Mouse (Mus musculus) hindbrain, embryonic 10.5 days (tissue): ENCODE measurements around the gene Pnrc2. TPM values are rescaled to one million over a fixed set of nuclear protein-coding genes. Genes with fewer than 3 reads are reported as not detected.

Experiments used
- DNase-seq: peaks from one replicate; pipeline ENCODE4 v3.0.0-alpha.2; 2017; ENCODE audit warnings: low spot score
- H3K27ac ChIP-seq: fragments of 300-500 bp; sonication (generic); 2 replicates; pipeline ENCODE4 v1.5.1; 2016; ENCODE audit warnings: mild to moderate bottlenecking, moderate library complexity
- H3K27me3 ChIP-seq: fragments of 300-500 bp; sonication (generic); 2 replicates; pipeline ENCODE4 v1.6.1; 2016; ENCODE audit warnings: mild to moderate bottlenecking; ENCODE audit not compliant: poor library complexity, insufficient read depth, severe bottlenecking
- H3K36me3 ChIP-seq: fragments of 300-500 bp; sonication (generic); 2 replicates; pipeline ENCODE4 v1.6.1; 2016; ENCODE audit warnings: mild to moderate bottlenecking, moderate library complexity
- H3K4me1 ChIP-seq: fragments of 300-500 bp; sonication (generic); replicated peaks from 2 replicates; pipeline ENCODE4 v1.6.1; 2016; ENCODE audit warnings: mild to moderate bottlenecking
- H3K4me3 ChIP-seq: fragments of 300-500 bp; sonication (generic); 2 replicates; pipeline ENCODE4 v1.5.1; 2016; ENCODE audit warnings: mild to moderate bottlenecking, moderate library complexity
- H3K9me3 ChIP-seq: fragments of 300-500 bp; sonication (generic); 2 replicates; pipeline ENCODE4 v1.6.1; 2016; ENCODE audit warnings: mild to moderate bottlenecking, moderate library complexity
- WGBS: fragments of 180-500 bp; shearing (Covaris S2); methylation state at CpG from one replicate; pipeline ENCODE4 v1.1.7; 2016; 5-methylcytosine and 5-hydroxymethylcytosine counted together
- polyA plus RNA-seq: library from polyadenylated mRNA; unstranded; fragments of >200 nt; fragmentation: Nextera tagmentation; extraction: Ambion mirVana; gene quantifications from 2 replicates; pipeline ENCODE4 v1.2.1, GENCODE M21; 2016

Gene Pnrc2
- polyA plus RNA-seq, 1 experiment from 2014 or later = 171 TPM

- H3K27me3 ChIP-seq = no peaks in the 10 kb centered on the region
- DNase-seq = no peak
- 95% methylated on average over 3 of the region's 3 CpGs for WGBS
- H3K4me1 ChIP-seq = peaks cover 7% of the 10 kb centered on the region
- no peak overlapping the region for H3K4me3 ChIP-seq
- no peak overlapping the region for H3K27ac ChIP-seq
- no peaks in the 10 kb centered on the region for H3K9me3 ChIP-seq
- no peaks in the 10 kb centered on the region for H3K36me3 ChIP-seq
Measured at GRCm38 (mm10) chr4:135906633-135907032, 33.0 kb upstream of the Pnrc2 start.

- no peak for DNase-seq
- H3K36me3 ChIP-seq = no peaks in the 10 kb centered on the region
- H3K4me3 ChIP-seq = no peak overlapping the region
- no peak overlapping the region for H3K27ac ChIP-seq
- no peaks in the 10 kb centered on the region for H3K27me3 ChIP-seq
- 69% methylated on average over 1 of the region's 1 CpGs for WGBS
- H3K9me3 ChIP-seq = no peaks in the 10 kb centered on the region
- no peaks in the 10 kb centered on the region for H3K4me1 ChIP-seq
Measured at GRCm38 (mm10) chr4:135904810-135905209, 31.2 kb upstream of the Pnrc2 start.

DNA sequence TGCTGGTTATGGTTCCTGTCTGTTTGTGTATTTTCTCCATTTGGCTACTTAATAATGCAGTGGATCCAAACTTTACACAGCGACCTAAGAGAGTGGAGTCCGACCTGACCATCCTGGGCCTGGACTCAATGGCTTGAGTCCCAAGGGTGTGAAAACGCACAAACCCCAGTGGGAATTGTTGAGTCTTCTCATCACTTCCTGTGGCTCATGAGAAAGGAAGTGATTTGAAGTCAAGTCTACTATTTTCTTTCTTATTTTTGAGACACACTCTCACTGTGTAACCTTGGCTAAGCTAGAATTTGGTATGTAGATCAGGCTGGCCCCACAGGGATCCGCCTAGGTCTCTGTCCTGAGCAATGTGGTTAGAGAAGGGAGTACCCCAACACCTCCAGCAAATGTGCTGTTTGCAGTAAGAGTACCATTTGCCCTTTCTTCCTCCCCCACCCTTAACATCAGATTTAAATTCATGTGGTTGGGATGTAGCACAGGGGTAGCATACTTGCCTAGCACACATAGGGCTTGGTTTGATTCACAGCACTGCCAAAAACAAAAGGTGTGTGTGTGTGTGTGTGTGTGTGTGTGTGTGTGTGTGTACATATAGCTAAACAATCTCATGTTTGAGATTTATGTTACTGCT is 29.1 kb upstream of the Pnrc2 start:
- Histone ChIP-seq H3K4me3 (no peak overlapping the region), H3K36me3 (no peaks in the 10 kb centered on the region), H3K4me1 (no peaks in the 10 kb centered on the region), H3K9me3 (no peaks in the 10 kb centered on the region), H3K27me3 (no peaks in the 10 kb centered on the region), H3K27ac (no peak overlapping the region)
- no peak for DNase-seq
- WGBS = 90% methylated on average over 4 of the region's 4 CpGs

- H3K36me3 ChIP-seq = no peaks in the 10 kb centered on the region
- H3K27me3 ChIP-seq = no peaks in the 10 kb centered on the region
- no peak for DNase-seq
- 75% methylated on average over 5 of the region's 5 CpGs for WGBS
- no peak overlapping the region for H3K27ac ChIP-seq
- H3K4me3 ChIP-seq = no peak overlapping the region
- H3K9me3 ChIP-seq = no peaks in the 10 kb centered on the region
- no peaks in the 10 kb centered on the region for H3K4me1 ChIP-seq
Measured at GRCm38 (mm10) chr4:135900008-135900407, 26.4 kb upstream of the Pnrc2 start.

- no peak overlapping the region for H3K27ac ChIP-seq
- no peaks in the 10 kb centered on the region for H3K9me3 ChIP-seq
- no peaks in the 10 kb centered on the region for H3K36me3 ChIP-seq
- H3K4me1 ChIP-seq = no peaks in the 10 kb centered on the region
- WGBS = 91% methylated on average over 7 of the region's 7 CpGs
- no peaks in the 10 kb centered on the region for H3K27me3 ChIP-seq
- DNase-seq = no peak
- no peak overlapping the region for H3K4me3 ChIP-seq
Measured at GRCm38 (mm10) chr4:135899050-135899448, 25.4 kb upstream of the Pnrc2 start.

DNA sequence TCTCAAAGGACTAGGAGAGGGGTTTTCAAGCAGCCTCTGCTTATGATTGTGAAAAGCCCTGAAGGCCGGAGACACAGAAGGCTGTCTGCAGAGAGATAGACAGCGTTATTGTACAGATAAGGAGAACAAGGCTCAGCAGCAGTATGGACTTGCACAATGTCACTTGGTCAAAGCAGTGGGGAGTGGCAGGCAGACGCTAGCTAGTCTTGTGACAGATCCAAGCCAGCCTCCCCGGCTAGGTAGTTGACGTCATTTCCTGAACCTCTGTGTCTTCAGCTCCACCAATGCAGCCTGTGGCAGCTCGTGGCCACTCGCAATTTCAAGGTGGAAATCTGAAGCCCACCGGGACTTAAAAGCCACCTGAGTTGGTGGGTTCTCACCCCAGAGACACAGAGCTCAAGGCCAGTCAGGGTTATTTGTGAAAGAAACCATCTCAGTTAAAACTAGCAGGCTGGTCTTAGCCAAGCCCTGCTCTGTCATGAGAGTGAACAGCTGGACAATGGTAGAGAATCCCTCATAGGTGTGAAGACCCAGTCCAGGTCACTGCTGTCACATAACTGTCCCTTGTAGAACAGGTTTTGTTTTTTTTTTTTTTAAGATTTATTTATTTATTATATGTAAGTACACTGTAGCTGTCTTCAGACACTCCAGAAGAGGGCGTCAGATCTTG is 24.9 kb upstream of the Pnrc2 start:
- Histone ChIP-seq H3K27me3 (no peaks in the 10 kb centered on the region), H3K4me1 (no peaks in the 10 kb centered on the region), H3K4me3 (no peak overlapping the region), H3K36me3 (no peaks in the 10 kb centered on the region), H3K27ac (no peak overlapping the region), H3K9me3 (no peaks in the 10 kb centered on the region)
- 83% methylated on average over 9 of the region's 9 CpGs for WGBS
- no peak for DNase-seq

DNA sequence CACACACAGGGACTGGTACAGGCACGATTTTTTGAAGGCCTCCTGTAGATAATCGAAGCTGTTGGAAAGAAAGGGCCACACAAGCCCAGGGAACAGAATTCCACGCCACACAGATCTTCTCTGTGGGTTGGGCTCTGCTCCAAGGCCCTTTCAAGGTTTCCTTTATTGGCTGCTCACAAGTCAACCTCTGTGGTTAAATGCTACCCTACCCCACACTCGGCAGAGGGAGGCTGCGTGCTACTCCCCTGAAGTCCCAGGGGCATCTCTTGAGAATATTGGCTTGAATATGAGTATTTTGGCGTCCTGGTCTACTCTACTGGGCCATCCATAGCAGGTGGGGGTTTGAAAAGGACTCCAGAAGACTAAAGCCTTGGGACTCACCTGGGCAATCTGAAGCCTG is 22.5 kb upstream of the Pnrc2 start:
- DNase-seq = no peak
- no peaks in the 10 kb centered on the region for H3K9me3 ChIP-seq
- H3K4me3 ChIP-seq = no peak overlapping the region
- H3K27me3 ChIP-seq = no peaks in the 10 kb centered on the region
- 83% methylated on average over 6 of the region's 6 CpGs for WGBS
- peaks cover 4% of the 10 kb centered on the region; the same call in 1 of the 2 replicates for H3K4me1 ChIP-seq
- no peak overlapping the region for H3K27ac ChIP-seq
- H3K36me3 ChIP-seq = no peaks in the 10 kb centered on the region

DNA sequence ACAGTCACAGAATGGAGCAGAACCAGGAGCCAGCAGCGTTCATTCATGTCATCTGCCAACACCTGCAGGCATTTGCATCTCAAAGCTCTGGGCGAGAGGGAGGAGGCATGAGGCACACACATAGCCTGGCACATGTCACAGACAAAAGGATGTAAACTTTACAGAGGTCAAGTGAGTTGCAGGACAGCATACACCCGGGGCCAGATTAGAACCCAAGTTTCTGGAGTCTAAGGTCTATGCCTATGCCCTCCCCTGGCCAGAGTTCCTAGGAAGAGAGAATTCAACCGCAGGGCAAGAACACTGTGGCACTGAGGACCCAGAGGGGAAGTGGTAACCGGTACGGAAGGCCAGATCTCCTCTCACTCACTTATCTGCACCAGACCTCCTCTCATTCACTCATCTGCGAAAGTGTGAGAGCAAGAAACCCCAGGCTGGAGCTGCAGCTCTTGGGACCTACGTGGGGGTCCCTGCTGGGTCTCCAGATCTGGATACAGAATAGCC is 21.5 kb upstream of the Pnrc2 start, which contains the start of gene Cnr2:
Gene Cnr2 (plus strand): TSS at position 324 of the 501 bp plus-strand sequence.
- H3K27ac ChIP-seq = 0 out of 2 replicates have a peak within 1 kb of the TSS, but pooled peaks have one; percentile 37
- WGBS = 54% methylated on average over 8 of the region's 8 CpGs
- DNase-seq = no peak
- H3K4me3 ChIP-seq = no peak within 1 kb of the TSS
- H3K4me1 ChIP-seq = peaks cover 4% of the 10 kb centered on the region; the same call in 1 of the 2 replicates
- H3K27me3 ChIP-seq = no peaks in the 10 kb centered on the region
- H3K9me3 ChIP-seq = no peaks in the 10 kb centered on the region
- no peaks in the 10 kb centered on the region for H3K36me3 ChIP-seq

DNA sequence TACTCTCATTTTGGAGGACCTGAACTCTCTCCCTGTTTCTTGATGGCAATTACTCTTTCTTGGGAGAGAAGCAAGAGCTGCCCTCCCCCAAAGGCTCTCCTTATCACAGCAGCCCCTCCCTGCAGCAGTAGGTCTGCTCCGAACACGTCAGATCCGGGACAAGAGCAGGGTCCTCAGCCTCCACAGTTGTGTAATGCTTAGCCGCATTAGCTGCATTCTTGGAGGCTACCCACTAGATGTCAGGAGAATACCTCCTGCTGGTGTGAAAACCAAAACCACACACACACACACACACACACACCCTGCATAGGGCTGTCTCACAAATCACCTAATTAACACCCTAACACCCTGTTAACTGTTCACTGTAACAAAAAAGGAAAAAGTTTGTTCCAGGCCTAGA is 19.2 kb upstream of the Pnrc2 start:
- no peaks in the 10 kb centered on the region for H3K9me3 ChIP-seq
- DNase-seq = no peak
- no peaks in the 10 kb centered on the region for H3K27me3 ChIP-seq
- 67% methylated on average over 4 of the region's 4 CpGs for WGBS
- no peaks in the 10 kb centered on the region for H3K36me3 ChIP-seq
- no peak overlapping the region for H3K4me3 ChIP-seq
- H3K27ac ChIP-seq = no peak overlapping the region
- H3K4me1 ChIP-seq = peaks cover 4% of the 10 kb centered on the region; the same call in 1 of the 2 replicates

GRCm38 (mm10) chr4:135891539-135891938 is 17.9 kb upstream of the Pnrc2 start:
- H3K9me3 ChIP-seq = no peaks in the 10 kb centered on the region
- peaks cover 4% of the 10 kb centered on the region; the same call in 1 of the 2 replicates for H3K4me1 ChIP-seq
- no peak for DNase-seq
- H3K4me3 ChIP-seq = no peak overlapping the region
- 92% methylated on average over 2 of the region's 2 CpGs for WGBS
- H3K27me3 ChIP-seq = no peaks in the 10 kb centered on the region
- no peak overlapping the region for H3K27ac ChIP-seq
- H3K36me3 ChIP-seq = no peaks in the 10 kb centered on the region

- Histone ChIP-seq H3K27me3 (no peaks in the 10 kb centered on the region), H3K4me1 (peaks cover 9% of the 10 kb centered on the region; the same call in 1 of the 2 replicates), H3K27ac (no peak overlapping the region), H3K4me3 (no peak overlapping the region), H3K9me3 (no peaks in the 10 kb centered on the region), H3K36me3 (no peaks in the 10 kb centered on the region)
- DNase-seq = peak; percentile 68
- WGBS = 9% methylated on average over 4 of the region's 4 CpGs
Measured at GRCm38 (mm10) chr4:135889884-135890283, 16.2 kb upstream of the Pnrc2 start.

DNA sequence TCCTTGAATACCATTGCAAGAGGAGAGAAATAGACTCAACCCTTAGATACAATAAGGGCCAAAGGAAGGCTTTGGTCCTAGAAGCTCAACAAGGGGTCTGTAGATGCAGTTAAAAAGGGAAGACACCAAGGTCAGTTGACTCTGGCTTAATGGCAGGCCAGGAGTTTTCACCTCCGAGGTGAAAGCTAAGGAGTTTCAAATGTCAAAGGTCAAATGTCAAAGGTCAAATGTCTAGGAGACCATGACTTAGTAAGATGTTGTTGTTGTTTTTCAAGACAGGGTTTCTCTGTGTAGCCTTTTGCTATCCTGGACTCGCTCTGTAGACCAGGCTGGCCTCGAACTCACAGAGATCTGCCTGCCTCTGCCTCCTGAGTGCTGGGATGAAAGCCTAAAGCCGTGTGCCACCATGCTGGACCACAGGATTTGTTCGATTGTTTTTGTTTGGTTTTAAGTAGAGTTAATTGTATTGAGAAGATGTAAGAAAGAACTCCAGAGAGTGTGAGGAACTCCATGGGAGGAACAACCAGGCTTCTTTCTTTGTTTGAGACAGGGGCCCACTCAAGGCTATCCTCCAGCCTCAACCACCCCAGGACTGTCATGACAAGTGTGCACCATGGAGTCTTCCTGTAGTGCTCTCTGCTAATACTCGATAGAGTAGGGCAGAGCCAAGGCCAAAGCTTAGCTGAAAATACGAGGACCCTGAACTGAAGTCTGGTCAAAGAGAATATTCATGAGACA is 15.7 kb upstream of the Pnrc2 start:
- H3K4me3 ChIP-seq = no peak overlapping the region
- peaks cover 14% of the 10 kb centered on the region for H3K4me1 ChIP-seq
- H3K36me3 ChIP-seq = no peaks in the 10 kb centered on the region
- no peak overlapping the region for H3K27ac ChIP-seq
- H3K9me3 ChIP-seq = no peaks in the 10 kb centered on the region
- H3K27me3 ChIP-seq = no peaks in the 10 kb centered on the region
- DNase-seq = no peak
- 80% methylated on average over 7 of the region's 7 CpGs for WGBS
